Mouse (Mus musculus): ENCODE measurements at regions not wholly inside any gene's neighbourhood (a gene's known extent, or its start where the extent isn't known, plus 50 kb on each side); places are given as distances from the start of the nearest gene placed in this dataset.

- DNase-seq (ENCODE audit: low spot score in 2 of 2), result no peak
These were observed 296.6 kb upstream of the Id2 start for GRCm38 (mm10) chr12:25393501-25393900.

GRCm38 (mm10) chr12:25389202-25389601, 292.3 kb upstream of the Id2 start:
- peak in 1 of 2 experiments; percentile 26 for DNase-seq (ENCODE audit: low spot score in 2 of 2)

DNA sequence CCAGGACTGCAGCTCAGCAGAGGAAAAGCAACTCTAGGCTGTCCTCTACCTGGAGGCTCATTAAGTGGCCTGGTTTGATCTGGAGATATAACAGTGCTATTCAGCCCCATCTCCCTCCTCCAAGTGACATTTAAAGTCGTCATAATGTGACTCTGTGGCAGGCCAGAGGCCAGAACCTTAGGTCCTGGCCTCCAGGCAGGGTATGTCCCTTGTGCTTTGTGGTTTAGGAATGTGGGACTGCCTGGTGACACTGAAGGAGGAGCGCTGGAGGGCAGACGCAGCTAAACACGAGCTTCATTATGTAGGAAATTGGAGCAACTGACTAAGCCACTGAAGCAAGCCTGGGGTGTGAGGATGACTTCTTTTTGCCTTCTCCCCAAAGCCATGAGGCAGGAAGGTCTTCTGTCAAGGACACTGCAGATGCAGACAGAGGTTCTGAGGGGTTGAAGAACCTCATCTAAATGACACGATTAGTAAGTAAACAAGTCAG, 290.9 kb upstream of the Id2 start:
- DNase-seq (ENCODE audit: low spot score in 2 of 2), result no peak

DNA sequence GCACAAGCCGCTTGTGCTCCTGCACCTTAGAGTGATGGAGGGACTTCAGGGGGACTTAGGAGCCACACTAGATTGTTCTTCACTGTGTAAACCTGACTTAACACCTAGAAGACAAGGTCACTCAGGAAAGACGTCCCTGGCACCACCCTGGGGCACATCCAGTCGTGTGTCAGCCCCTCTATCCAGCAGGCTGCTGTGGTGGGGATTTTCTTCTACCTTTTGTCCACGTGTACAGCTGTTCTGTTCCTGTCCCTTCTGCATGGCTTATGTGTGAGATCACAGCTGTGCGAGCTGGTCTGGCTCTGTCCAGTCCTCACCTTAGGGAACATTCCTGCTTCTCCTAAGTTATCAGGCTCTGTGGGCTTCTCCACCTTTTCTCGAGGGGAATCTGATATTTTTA, 286.0 kb upstream of the Id2 start:
- no peak for DNase-seq (ENCODE audit: low spot score in 2 of 2)

DNA sequence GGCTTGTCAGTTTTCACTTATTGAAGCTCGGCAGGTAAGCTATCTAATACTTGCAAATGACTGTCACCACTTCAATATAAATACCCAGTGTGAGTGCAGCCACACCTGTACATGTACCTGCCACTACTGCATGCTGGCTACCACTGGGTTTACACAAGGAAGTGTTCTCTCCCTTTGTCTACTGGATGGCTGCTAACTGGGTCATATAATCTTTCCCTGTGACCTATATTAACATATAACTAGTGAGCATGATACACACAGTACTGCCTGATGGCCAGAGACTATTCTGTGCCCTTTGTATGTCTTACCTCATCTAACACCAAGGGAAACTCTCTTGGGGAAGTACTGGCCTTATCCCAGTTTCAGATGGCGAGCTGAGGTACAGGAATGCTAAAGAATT, 285.5 kb upstream of the Id2 start:
- DNase-seq (ENCODE audit: low spot score in 2 of 2), result no peak

DNA sequence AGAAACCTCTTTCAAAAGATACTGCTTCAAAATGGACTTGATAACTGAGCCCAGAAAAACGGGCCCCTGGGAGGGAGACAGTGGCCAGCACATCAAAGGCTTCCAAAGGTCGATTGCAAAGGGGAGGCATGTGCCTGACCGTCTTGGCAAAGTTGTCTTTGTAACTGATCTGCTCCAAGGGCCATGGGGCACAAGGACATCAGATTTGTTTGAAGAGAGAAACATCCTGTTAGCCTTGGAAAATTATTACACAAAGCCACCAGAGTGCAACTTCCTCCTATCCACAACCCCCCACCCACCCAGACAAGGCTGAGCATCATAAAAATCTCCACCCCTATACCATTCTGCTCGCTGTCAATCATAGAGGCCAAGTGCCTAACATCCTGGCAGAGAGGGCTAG, 284.7 kb upstream of the Id2 start:
- no peak for DNase-seq (ENCODE audit: low spot score in 2 of 2)

- no peak for DNase-seq (ENCODE audit: low spot score in 2 of 2)
These were observed 283.1 kb upstream of the Id2 start for GRCm38 (mm10) chr12:25379996-25380395.

DNA sequence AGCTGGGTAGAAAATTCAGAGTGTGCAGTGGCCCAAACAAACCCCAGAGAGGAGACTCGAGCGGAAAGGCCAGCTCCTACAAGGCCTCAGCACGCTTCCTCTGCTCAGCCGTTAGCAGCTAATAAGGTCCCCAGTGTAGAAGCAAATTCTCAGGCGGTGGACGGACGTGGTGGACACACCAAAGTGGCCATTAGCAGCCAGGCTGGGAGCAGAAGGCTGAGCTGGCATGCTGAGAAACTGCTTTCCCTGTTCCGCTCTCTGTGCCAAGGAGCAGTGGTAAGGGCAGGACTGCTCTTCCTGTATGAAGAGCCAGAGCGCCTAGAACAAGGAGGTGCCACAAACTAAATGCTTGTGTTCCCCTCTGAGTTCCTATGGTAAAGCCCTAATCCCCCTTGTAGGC, 282.1 kb upstream of the Id2 start:
- DNase-seq (ENCODE audit: low spot score in 2 of 2), result no peak

- DNase-seq (ENCODE audit: low spot score in 2 of 2), result no peak
These were observed 281.2 kb upstream of the Id2 start for GRCm38 (mm10) chr12:25378036-25378645.

GRCm38 (mm10) chr12:25376451-25376850, 279.5 kb upstream of the Id2 start:
- no peak for DNase-seq (ENCODE audit: low spot score in 2 of 2)

DNA sequence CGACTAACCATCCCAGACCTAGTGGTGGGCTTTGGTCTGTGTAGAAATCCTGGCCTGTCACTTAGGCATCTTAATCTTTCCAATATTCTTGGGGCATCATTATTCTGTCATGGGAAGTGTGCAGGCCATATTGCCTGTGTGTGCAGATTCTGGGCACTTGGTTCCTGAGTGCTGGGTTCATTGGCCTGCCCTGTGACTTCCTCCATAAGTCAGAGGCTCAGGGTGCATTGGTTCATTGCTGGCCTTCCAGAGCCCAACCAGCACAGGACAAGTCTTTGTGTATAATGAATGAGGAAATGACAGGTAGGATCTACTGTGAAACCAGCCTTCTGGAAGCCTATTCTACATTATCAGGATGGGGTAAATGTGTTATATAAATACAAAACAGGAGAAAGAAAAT, 270.6 kb upstream of the Id2 start:
- DNase-seq (ENCODE audit: low spot score in 2 of 2), result no peak

DNA sequence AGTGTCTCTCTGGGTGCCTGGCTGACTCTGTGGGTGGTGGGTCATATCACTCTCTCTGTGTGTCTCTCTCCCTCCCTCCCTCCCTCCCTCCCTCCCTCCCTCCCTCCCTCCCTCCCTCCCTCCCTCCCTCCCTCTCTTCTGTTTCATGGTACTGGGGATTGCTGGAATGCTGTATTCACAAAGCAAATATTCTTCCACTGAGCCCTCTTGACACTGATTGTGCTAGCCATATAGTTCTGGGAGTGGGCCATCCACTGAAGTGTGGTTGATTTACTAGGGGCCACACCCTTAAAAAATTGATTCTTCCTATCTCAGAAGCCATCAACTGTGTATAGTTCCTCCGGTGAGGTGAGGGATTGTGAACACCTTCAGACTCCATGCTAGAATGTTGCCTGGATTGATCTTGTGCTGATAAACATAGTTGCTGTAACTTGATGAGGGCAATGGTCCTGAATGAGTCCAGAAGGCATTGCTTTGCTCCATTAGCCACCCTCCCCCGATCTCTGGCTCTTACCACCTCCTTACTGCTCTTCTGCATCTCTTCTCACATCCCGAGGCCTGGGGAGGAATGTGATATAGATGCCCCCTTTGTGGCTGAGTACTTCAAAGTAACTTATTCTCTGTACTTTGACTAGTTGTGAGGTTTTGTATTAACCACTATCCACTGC, 268.8 kb upstream of the Id2 start:
- no peak for DNase-seq (ENCODE audit: low spot score in 2 of 2)

GRCm38 (mm10) chr12:25364966-25365568, 268.1 kb upstream of the Id2 start:
- DNase-seq (ENCODE audit: low spot score in 2 of 2), result no peak

DNA sequence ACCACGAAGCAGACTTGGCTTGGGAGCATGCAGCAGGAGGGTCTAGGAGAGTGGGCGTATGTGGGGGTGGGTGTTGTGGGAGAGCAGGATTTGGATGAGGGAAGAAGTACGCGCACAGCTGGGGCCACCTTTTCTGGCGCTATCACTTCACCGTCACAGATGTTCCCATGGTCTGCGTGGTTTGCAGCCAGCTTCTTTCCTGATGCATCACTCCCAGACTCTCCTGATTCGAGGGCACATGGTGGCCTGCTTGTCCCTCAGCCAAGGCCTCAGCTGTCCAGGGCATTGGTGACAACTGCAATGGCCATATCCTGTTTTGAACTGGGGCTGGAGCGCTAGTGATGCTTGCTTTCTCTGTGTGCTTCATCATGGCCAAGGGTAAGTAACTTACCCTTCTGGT, 266.9 kb upstream of the Id2 start:
- DNase-seq (ENCODE audit: low spot score in 2 of 2), result no peak

- no peak for DNase-seq (ENCODE audit: low spot score in 2 of 2)
These were observed 266.4 kb upstream of the Id2 start for GRCm38 (mm10) chr12:25363341-25363740.

DNA sequence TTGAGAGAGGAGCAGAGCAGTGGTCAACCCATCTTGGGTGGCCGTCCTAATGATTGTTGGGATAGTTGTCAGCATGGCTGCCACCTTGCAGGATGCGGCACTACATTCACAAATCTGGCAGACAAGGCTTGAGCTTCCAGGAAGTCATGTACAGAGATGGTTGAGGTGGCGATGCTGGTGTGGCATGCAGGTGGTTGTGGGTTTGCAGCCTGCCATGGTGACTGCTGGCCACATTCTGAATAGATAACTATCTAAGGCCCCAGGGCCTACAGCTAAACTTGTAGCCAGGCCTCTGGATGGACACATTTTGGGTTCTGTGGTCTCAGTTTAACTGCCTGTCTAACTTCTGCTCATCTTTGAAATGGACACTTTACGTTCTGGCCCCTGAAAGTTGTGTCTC, 265.8 kb upstream of the Id2 start:
- DNase-seq (ENCODE audit: low spot score in 2 of 2), result no peak

DNA sequence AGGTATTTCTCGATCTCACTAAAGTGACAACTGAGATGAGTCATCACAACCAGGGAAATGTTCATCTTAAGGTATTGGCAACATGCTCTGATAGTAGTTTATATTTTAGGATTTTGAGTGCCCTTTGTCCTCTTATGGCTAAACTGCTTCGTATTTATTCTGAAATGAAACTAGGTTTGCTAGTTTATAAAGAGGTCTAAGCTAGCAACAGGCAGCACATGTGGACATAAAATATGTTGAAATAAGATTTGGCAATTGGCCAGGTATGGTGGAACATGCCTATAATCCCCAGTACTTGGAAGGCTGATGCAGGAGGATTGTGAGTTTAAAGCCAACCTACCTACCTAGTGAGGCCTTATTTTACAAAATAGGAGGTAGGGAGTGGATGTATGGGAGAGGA, 263.8 kb upstream of the Id2 start:
- DNase-seq (ENCODE audit: low spot score in 2 of 2), result no peak

DNA sequence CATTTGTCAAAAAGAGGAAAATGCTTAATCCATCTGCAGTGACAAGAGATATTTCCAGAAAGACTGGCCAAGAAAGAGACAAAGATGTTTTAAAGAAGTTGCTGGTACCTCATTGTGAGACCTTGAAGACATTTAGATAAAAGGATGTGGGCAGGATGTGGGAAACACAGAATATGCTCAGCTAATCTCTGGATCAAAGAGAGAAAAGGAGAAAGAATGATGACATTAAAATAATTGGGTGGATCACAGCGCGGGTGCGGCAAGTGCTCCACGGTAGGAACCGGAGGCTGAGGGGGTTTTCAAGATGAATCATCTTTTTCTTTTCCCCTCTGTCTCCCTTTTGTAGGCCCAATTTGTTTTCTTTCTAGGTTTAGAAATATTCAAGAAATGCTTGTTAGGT, 263.0 kb upstream of the Id2 start:
- no peak for DNase-seq (ENCODE audit: low spot score in 2 of 2)

GRCm38 (mm10) chr12:25358846-25359525, 262.0 kb upstream of the Id2 start:
- DNase-seq (ENCODE audit: low spot score in 2 of 2), result no peak

DNA sequence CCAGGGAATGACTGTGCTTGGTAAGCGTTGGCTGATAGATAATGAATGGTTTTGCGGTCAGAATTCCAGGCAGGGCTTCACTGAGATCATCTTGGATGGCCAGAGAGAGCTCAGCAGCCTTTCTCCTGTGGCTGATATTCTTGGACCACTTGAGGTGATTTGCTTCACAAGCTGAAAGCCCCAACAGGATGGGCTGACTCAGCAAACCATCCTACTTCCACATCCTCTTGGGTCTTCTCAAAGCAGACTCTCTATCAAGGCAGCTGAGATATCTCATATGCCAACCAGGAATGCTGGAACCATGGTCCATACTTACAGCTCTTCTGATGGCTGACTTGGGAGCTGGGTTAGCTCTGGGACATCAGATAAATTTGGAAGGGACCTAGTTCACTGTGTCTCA, 259.8 kb upstream of the Id2 start:
- DNase-seq (ENCODE audit: low spot score in 2 of 2), result no peak

GRCm38 (mm10) chr12:25355217-25355616, 258.3 kb upstream of the Id2 start:
- DNase-seq (ENCODE audit: low spot score in 2 of 2), result no peak

DNA sequence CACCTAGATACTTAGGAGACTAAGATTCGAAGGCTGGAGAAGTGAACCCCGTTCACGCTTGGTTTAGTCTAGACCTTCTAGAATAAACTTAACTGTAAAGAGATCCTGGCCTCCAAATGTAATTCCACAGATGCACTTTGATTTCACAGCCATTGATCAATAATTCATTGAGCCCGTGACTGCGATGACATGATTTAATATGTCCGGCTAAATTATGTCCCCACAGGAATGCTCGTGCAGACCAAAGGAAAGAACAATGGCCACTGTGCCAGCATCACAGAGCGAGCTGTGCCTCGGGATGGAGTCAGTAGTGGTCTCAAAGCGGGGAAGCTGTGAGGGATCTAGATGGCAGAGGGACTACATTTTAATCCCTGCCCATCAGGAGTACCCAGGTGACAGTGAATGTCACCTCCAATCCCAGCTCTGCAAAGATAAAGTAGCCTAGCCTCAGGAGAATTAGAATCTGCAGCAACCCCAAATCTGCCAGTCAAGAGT, 256.5 kb upstream of the Id2 start:
- no peak for DNase-seq (ENCODE audit: low spot score in 2 of 2)

- DNase-seq (ENCODE audit: low spot score in 2 of 2), result no peak
These were observed 255.2 kb upstream of the Id2 start for GRCm38 (mm10) chr12:25352160-25352559.
